21 mouse cellular contexts compared by ENCODE assay signal in the genomic region with DNA sequence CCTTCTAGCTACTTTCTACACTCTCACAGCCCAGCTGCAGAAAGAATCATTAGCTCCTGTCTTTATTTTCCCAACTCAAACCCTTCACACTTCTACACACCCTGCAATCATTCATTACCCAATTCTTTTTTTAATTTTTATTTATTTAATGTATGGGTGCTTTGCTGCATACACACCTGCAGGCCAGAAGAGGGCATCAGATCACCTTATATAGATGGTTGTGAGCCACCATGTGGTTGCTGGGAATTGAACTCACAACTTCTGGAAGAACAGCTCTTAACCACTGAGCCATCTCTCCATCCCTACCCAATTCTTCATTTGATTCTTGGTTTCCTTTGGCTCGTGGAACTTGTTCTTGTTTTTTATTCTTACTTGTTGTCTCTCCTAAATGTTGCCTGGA. TPM values are rescaled to one million over a fixed set of nuclear protein-coding genes. Genes with fewer than 3 reads are reported as not detected.
DNase-seq lines count a peak whose midpoint lies in the region; ATAC-seq and TF ChIP-seq lines count a peak whose summit lies in the region.
"Had no signal": no experiment of that assay in that cellular context is flagged by ENCODE, and none has a peak within 500 bp of the region (broad histone marks: within the 10 kb centered on the region; RNA-seq: fewer than 3 reads in every experiment).

No protein-coding gene starts in this region.

- H3K4me1 ChIP-seq in kidney, postnatal 0 days (replicated peaks; ENCODE audit: insufficient read depth, low read length) = no peaks in the 10 kb centered on the region
- H3K4me1 ChIP-seq: embryonic facial prominence, embryonic 15.5 days; hindbrain, embryonic 12.5 days; neural tube, embryonic 13.5 days had no signal

- no peaks in the 10 kb centered on the region for H3K36me3 ChIP-seq in kidney, postnatal 0 days (ENCODE audit: insufficient read depth, low read length)
- H3K36me3 ChIP-seq: embryonic facial prominence, embryonic 15.5 days; hindbrain, embryonic 12.5 days; neural tube, embryonic 13.5 days had no signal

- no peaks in the 10 kb centered on the region for H3K27me3 ChIP-seq in kidney, postnatal 0 days (ENCODE audit: insufficient read depth, low read length)

- H3K4me3 ChIP-seq in kidney, postnatal 0 days (replicated peaks; ENCODE audit: low read depth, low read length) = no peak overlapping the region
- H3K4me3 ChIP-seq: embryonic facial prominence, embryonic 15.5 days; hindbrain, embryonic 12.5 days; neural tube, embryonic 13.5 days had no signal

- DNase-seq in kidney, postnatal 0 days (ENCODE audit: low spot score) = no peak
- DNase-seq in kidney, adult 9 months = no peak
- DNase-seq in 3T3-L1 (ENCODE audit: low read depth, low spot score) (peak; percentile 1), R1 (ENCODE audit: low read depth, low spot score) (peak; percentile 33)
- DNase-seq in B cell, adult 2 months = peak; percentile 5 to 10
- DNase-seq in testis, postnatal 14 days (ENCODE audit: low spot score) = no peak
- no peak for DNase-seq in heart, postnatal 25 days (ENCODE audit: low spot score)
- DNase-seq in adrenal gland, postnatal 36 days = no peak
- DNase-seq: adrenal gland, postnatal 25 days; cerebellum, adult 11-12 months; cerebellum, postnatal 25 days; gastrocnemius, postnatal 10 days; heart, adult 11 months; lung, adult 18-20 months; lung, postnatal 36 days; right cerebral cortex, adult 18-20 months; thymus, postnatal 14 days had no signal

- 75% methylated on average over 1 of the region's 1 CpGs for WGBS in kidney, postnatal 0 days

- ATAC-seq in kidney, postnatal 0 days (replicated peaks; ENCODE audit: low FRiP score, low read depth) = no peak
- ATAC-seq: inflammation-experienced regulatory T-cells, adult 6 months had no signal

- 0 out of 2 replicates have a peak, but pooled peaks have one; percentile 2 for TF ChIP-seq CTCF in kidney, postnatal 0 days (IDR thresholded peaks at IDR 0.05; ENCODE audit: low read depth)

- H3K27ac ChIP-seq in kidney, postnatal 0 days = no peak overlapping the region
- H3K27ac ChIP-seq: embryonic facial prominence, embryonic 15.5 days; hindbrain, embryonic 12.5 days; neural tube, embryonic 13.5 days had no signal

- no peaks in the 10 kb centered on the region for H3K9me3 ChIP-seq in kidney, postnatal 0 days (replicated peaks; ENCODE audit: low read length)
- H3K9me3 ChIP-seq: embryonic facial prominence, embryonic 15.5 days; hindbrain, embryonic 12.5 days; neural tube, embryonic 13.5 days had no signal

- H3K4me2 ChIP-seq in kidney, postnatal 0 days (ENCODE audit: low read length) = no peak overlapping the region
- H3K4me2 ChIP-seq: embryonic facial prominence, embryonic 15.5 days; hindbrain, embryonic 12.5 days; neural tube, embryonic 13.5 days had no signal

- intact Hi-C loops in heart, postnatal 25 days (cut with DNase I) = no loop called here

- H3K9ac ChIP-seq in kidney, postnatal 0 days (ENCODE audit: low read depth, low read length) = no peak overlapping the region
- H3K9ac ChIP-seq: embryonic facial prominence, embryonic 15.5 days; hindbrain, embryonic 12.5 days; neural tube, embryonic 13.5 days had no signal

RNA-seq across cellular contexts. Expression of gene Bclaf3, which starts 42.2 kb away (rescaled TPM):
- polyA plus RNA-seq in kidney, postnatal 0 days (2015; fragmentation: Nextera tagmentation; extraction: Ambion mirVana) = 14.1 and 17.1 TPM in 2 replicates
- 1 to 10 TPM; 2.2 to 3.0 TPM for total RNA-seq in heart, postnatal 25 days (2021)
- 1 to 10 TPM; 9.3 to 9.9 TPM for total RNA-seq in adrenal gland, postnatal 36 days (2021)

Comparison
In these comparisons a context has a peak if more than half of its experiments do, and no peak if none do; other contexts are left out.
1. DNase-seq: peak in 3T3-L1 (single experiment), B cell, adult 2 months (2 of 2) and R1 (single experiment); none in kidney, postnatal 0 days (single experiment), kidney, adult 9 months (single experiment), testis, postnatal 14 days (single experiment), heart, postnatal 25 days (single experiment) and adrenal gland, postnatal 36 days (0 of 2).